Mouse (Mus musculus) embryonic facial prominence, embryonic 14.5 days (tissue): ENCODE measurements around the gene Wdfy2. TPM values are rescaled to one million over a fixed set of nuclear protein-coding genes. Genes with fewer than 3 reads are reported as not detected.

ENCODE experiments used
- ATAC-seq: fragments of 200-750 bp; cut with Nextera tagmentation; 2 replicates; pipeline ENCODE4 v1.8.0; 2017; ENCODE audit warnings: low read depth, moderate number of reproducible peaks, moderate TSS enrichment
- DNase-seq: peaks from one replicate; pipeline ENCODE4 v3.0.0-alpha.2; 2015; ENCODE audit warnings: low spot score
- H3K27ac ChIP-seq: fragments of 300-500 bp; sonication (generic); replicated peaks from 2 replicates; pipeline ENCODE4 v1.5.1; 2014; ENCODE audit warnings: low read depth, mild to moderate bottlenecking, low read length, moderate library complexity
- H3K27me3 ChIP-seq: fragments of 300-500 bp; sonication (generic); replicated peaks from 2 replicates; pipeline ENCODE4 v1.6.1; 2014; ENCODE audit warnings: low read length; ENCODE audit not compliant: control insufficient read depth, insufficient read depth
- H3K36me3 ChIP-seq: fragments of 300-500 bp; sonication (generic); 2 replicates; pipeline ENCODE4 v1.6.1; 2014; ENCODE audit warnings: low read length, mixed read lengths; ENCODE audit not compliant: control insufficient read depth, insufficient read depth
- H3K4me1 ChIP-seq: fragments of 300-500 bp; sonication (generic); 2 replicates; pipeline ENCODE4 v1.6.1; 2014; ENCODE audit warnings: antibody characterized with exemption, low read length; ENCODE audit not compliant: control insufficient read depth, insufficient read depth
- H3K4me2 ChIP-seq: fragments of 300-500 bp; sonication (generic); 2 replicates; pipeline ENCODE4 v1.6.1; 2014; ENCODE audit warnings: low read depth, mild to moderate bottlenecking, low read length, moderate library complexity, mixed read lengths
- H3K4me3 ChIP-seq: fragments of 300-500 bp; sonication (generic); 2 replicates; pipeline ENCODE4 v1.5.1; 2014; ENCODE audit warnings: low read depth, mild to moderate bottlenecking, low read length
- H3K9ac ChIP-seq: fragments of 300-500 bp; sonication (generic); 2 replicates; pipeline ENCODE4 v1.6.1; 2014; ENCODE audit warnings: low read depth, mild to moderate bottlenecking, low read length, moderate library complexity, mixed read lengths
- H3K9me3 ChIP-seq: fragments of 300-500 bp; sonication (generic); 2 replicates; pipeline ENCODE4 v1.6.1; 2016; ENCODE audit warnings: low read length; ENCODE audit not compliant: control insufficient read depth
- WGBS: fragments of 180-500 bp; shearing (Covaris S2); extraction: QIAGEN DNeasy Blood & Tissue Kit; methylation state at CpG from one replicate; pipeline ENCODE4 v1.1.7; 2014; 5-methylcytosine and 5-hydroxymethylcytosine counted together
- microRNA-seq: library from miRNA; unstranded; fragments of <30 nt; microRNA quantifications from one replicate; pipeline ENCODE4, GENCODE M21; 2016; ENCODE audit warnings: borderline number of aligned reads
- polyA plus RNA-seq: library from polyadenylated mRNA; unstranded; fragments of >200 nt; fragmentation: Nextera tagmentation; extraction: Ambion mirVana; gene quantifications from 2 replicates; pipeline ENCODE4 v1.2.1, GENCODE M21; 2014

Wdfy2 gene
- polyA plus RNA-seq, 1 experiment from 2014 or later: 11.6 TPM

GRCm38 (mm10) chr14:63002588-63002987, 165.1 kb downstream of the Wdfy2 start:
- no peak overlapping the region for H3K4me3 ChIP-seq
- 45% methylated on average over 2 of the region's 2 CpGs for WGBS
- ATAC-seq (no peak), DNase-seq (peak; percentile 10)
- H3K4me2 ChIP-seq: no peak overlapping the region
- no peak overlapping the region for H3K9ac ChIP-seq
- H3K27ac ChIP-seq: no peak overlapping the region
- H3K36me3 ChIP-seq: no peaks in the 10 kb centered on the region
- H3K27me3 ChIP-seq: no peaks in the 10 kb centered on the region
- H3K4me1 ChIP-seq: no peaks in the 10 kb centered on the region
- no peaks in the 10 kb centered on the region for H3K9me3 ChIP-seq

Small RNA genes within 50 kb of the gene (microRNA-seq; reads per million reads assigned to microRNA genes)
- gene Mir6541: not detected
- gene Mir8098: not detected

Other genes with a start within 250 kb of the Wdfy2 start
- 0.42 TPM in 1 of 2 replicates, not detected in the other for gene Serpine3, start 174.0 kb upstream of the Wdfy2 start, polyA plus RNA-seq
- 26.6 and 27.0 TPM in 2 replicates for gene Ints6, start 76.5 kb upstream of the Wdfy2 start, polyA plus RNA-seq
- gene Defb48, start 146.8 kb downstream of the Wdfy2 start, polyA plus RNA-seq: not detected in 2 replicates
- not detected in 2 replicates for gene Defb47, start 160.4 kb downstream of the Wdfy2 start, polyA plus RNA-seq
- gene Defb43, start 174.1 kb downstream of the Wdfy2 start, polyA plus RNA-seq: not detected in 2 replicates
- gene Defb42, start 209.3 kb downstream of the Wdfy2 start, polyA plus RNA-seq: 0.47 TPM in 1 of 2 replicates, not detected in the other
- gene Defb30, start 212.3 kb downstream of the Wdfy2 start, polyA plus RNA-seq: not detected in 2 replicates